Mouse (Mus musculus): ENCODE results near the gene Prtn3.

DNA sequence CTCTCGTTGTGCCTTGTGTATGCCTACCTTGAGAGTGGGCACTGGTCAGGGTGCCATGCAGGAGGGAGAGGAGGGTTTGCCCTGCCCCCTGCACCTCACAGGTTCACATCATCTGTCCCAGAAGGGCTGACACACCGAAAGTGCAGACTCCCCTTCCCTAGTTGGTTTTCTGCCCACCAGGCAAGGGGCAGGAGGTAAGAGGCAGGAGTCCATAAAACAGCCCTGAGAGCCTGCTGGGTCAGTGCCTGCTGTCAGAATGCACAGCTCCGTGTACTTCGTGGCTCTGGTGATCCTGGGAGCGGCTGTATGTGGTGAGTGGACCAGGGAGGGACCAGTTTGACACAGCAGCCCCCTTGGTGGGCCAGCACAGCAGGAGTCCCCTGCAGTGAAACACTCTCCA is 16.4 kb downstream of the Prtn3 start, which contains the start of gene Cfd:
- TF ChIP-seq CTCF (conservative IDR thresholded peaks at IDR 0.05 in 1 of 2, IDR thresholded peaks at IDR 0.05 in 1 of 2; ENCODE audit: low read depth in 2 of 2, low read length in 2 of 2), result no peak
- no peak for TF ChIP-seq POLR2AphosphoS2 (IDR thresholded peaks at IDR 0.05; ENCODE audit: low read depth, low read length)
- TF ChIP-seq BHLHE40 (IDR thresholded peaks at IDR 0.05; ENCODE audit: low read depth, low read length), result no peak
- no peak for TF ChIP-seq USF1 (IDR thresholded peaks at IDR 0.05; ENCODE audit: low read depth, low read length)
- TF ChIP-seq ELF1 (IDR thresholded peaks at IDR 0.05; ENCODE audit: low read depth, low read length), result no peak
- TF ChIP-seq POLR2A (IDR thresholded peaks at IDR 0.05; ENCODE audit: low read depth, low read length), result no peak
